Mouse (Mus musculus) hindbrain, embryonic 15.5 days (tissue): ENCODE measurements around the gene Cit. TPM values are rescaled to one million over a fixed set of nuclear protein-coding genes. Genes with fewer than 3 reads are reported as not detected.
A peak's percentile ranks its signal among the peaks of the same experiment; 100 is the strongest.

ENCODE experiments used
- ATAC-seq: fragments of 200-750 bp; cut with Nextera tagmentation; 2 replicates; pipeline ENCODE4 v1.8.0; 2017; ENCODE audit warnings: low read depth, moderate number of reproducible peaks, moderate TSS enrichment; ENCODE audit not compliant: low FRiP score
- H3K27ac ChIP-seq: fragments of 300-500 bp; sonication (generic); replicated peaks from 2 replicates; pipeline ENCODE4 v1.5.1; 2015; ENCODE audit warnings: mild to moderate bottlenecking, inconsistent platforms
- H3K27me3 ChIP-seq: fragments of 300-500 bp; sonication (generic); 2 replicates; pipeline ENCODE4 v1.6.1; 2015; ENCODE audit warnings: control low read depth, inconsistent platforms
- H3K36me3 ChIP-seq: fragments of 300-500 bp; sonication (generic); 2 replicates; pipeline ENCODE4 v1.6.1; 2015; ENCODE audit warnings: control low read depth, inconsistent platforms
- H3K4me1 ChIP-seq: fragments of 300-500 bp; sonication (generic); replicated peaks from 2 replicates; pipeline ENCODE4 v1.6.1; 2015; ENCODE audit warnings: control low read depth, inconsistent platforms
- H3K4me2 ChIP-seq: fragments of 300-500 bp; sonication (generic); 2 replicates; pipeline ENCODE4 v1.6.1; 2015; ENCODE audit warnings: moderate library complexity, mild to moderate bottlenecking, inconsistent platforms
- H3K4me3 ChIP-seq: fragments of 300-500 bp; sonication (generic); 2 replicates; pipeline ENCODE4 v1.5.1; 2015; ENCODE audit warnings: mild to moderate bottlenecking, inconsistent platforms
- H3K9ac ChIP-seq: fragments of 300-500 bp; sonication (generic); 2 replicates; pipeline ENCODE4 v1.6.1; 2015; ENCODE audit warnings: inconsistent platforms
- H3K9me3 ChIP-seq: fragments of 300-500 bp; sonication (generic); 2 replicates; pipeline ENCODE4 v1.6.1; 2016; ENCODE audit warnings: control low read depth, inconsistent platforms
- WGBS: fragments of 180-500 bp; shearing (Covaris S2); methylation state at CpG from one replicate; pipeline ENCODE4 v1.1.7; 2015; 5-methylcytosine and 5-hydroxymethylcytosine counted together
- polyA plus RNA-seq: library from polyadenylated mRNA; unstranded; fragments of >200 nt; fragmentation: Nextera tagmentation; extraction: Ambion mirVana; gene quantifications from 2 replicates; pipeline ENCODE4 v1.2.1, GENCODE M21; 2015

Gene Cit
- polyA plus RNA-seq, 1 experiment from 2014 or later, result 30.2 TPM

GRCm38 (mm10) chr5:115884429-115884828 is 39.4 kb downstream of the Cit start:
- no peaks in the 10 kb centered on the region for H3K9me3 ChIP-seq
- no peak overlapping the region for H3K9ac ChIP-seq
- H3K27ac ChIP-seq, result no peak overlapping the region
- no peaks in the 10 kb centered on the region for H3K27me3 ChIP-seq
- no peak overlapping the region for H3K4me3 ChIP-seq
- no peak overlapping the region for H3K4me2 ChIP-seq
- no peak for ATAC-seq
- 93% methylated on average over 9 of the region's 9 CpGs for WGBS
- no peaks in the 10 kb centered on the region for H3K4me1 ChIP-seq
- H3K36me3 ChIP-seq, result no peaks in the 10 kb centered on the region

GRCm38 (mm10) chr5:115893772-115894171 is 48.7 kb downstream of the Cit start:
- H3K4me3 ChIP-seq, result no peak overlapping the region
- WGBS, result 65% methylated on average over 5 of the region's 5 CpGs
- H3K4me2 ChIP-seq, result no peak overlapping the region
- no peaks in the 10 kb centered on the region for H3K27me3 ChIP-seq
- peaks cover 5% of the 10 kb centered on the region for H3K4me1 ChIP-seq
- ATAC-seq, result no peak; the same call in 1 of the 2 replicates
- no peaks in the 10 kb centered on the region for H3K9me3 ChIP-seq
- H3K27ac ChIP-seq, result no peak overlapping the region; the same call in 1 of the 2 replicates
- H3K36me3 ChIP-seq, result no peaks in the 10 kb centered on the region
- no peak overlapping the region for H3K9ac ChIP-seq

GRCm38 (mm10) chr5:115897036-115897435 is 52.0 kb downstream of the Cit start:
- no peak for ATAC-seq
- H3K27ac ChIP-seq, result no peak overlapping the region
- H3K4me1 ChIP-seq, result peaks cover 5% of the 10 kb centered on the region
- H3K36me3 ChIP-seq, result no peaks in the 10 kb centered on the region
- H3K9me3 ChIP-seq, result no peaks in the 10 kb centered on the region
- H3K4me2 ChIP-seq, result no peak overlapping the region
- H3K27me3 ChIP-seq, result no peaks in the 10 kb centered on the region
- whole genome bisulfite sequencing, result 65% methylated on average over 9 of the region's 9 CpGs
- no peak overlapping the region for H3K4me3 ChIP-seq
- H3K9ac ChIP-seq, result no peak overlapping the region

- Histone ChIP-seq H3K4me3 (peak overlapping the region; percentile 45), H3K27me3 (no peaks in the 10 kb centered on the region), H3K9me3 (no peaks in the 10 kb centered on the region), H3K9ac (peak overlapping the region; percentile 40), H3K36me3 (no peaks in the 10 kb centered on the region), H3K4me1 (peaks cover 46% of the 10 kb centered on the region), H3K27ac (peak overlapping the region; percentile 80), H3K4me2 (peak overlapping the region; percentile 68)
- 3% methylated on average over 38 of the region's 38 CpGs for WGBS
- peak; percentile 79 for ATAC-seq
Observed at GRCm38 (mm10) chr5:115907037-115908009, 62.2 kb downstream of the Cit start.

DNA sequence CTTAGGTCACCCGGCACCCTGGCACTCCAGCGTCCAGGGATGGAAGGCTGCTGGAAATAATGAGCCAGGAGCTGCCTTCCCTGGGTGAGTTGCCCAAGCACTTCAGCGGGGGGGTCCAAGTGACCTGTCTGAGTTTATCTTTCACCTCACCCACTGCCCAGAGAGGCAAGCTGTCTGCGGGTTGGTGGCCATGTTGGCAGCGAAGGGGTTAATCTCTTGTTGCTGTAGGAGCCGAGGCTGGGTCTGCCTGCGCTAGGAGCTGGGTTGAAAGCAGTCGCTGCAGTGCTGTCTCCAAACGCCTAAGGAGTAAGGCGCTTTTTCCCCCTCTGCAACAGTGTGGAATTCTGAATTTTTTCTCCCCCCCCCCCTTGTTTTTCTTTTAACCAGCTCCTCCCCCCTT is 63.2 kb downstream of the Cit start:
- H3K9me3 ChIP-seq, result no peaks in the 10 kb centered on the region
- no peaks in the 10 kb centered on the region for H3K36me3 ChIP-seq
- peaks cover 46% of the 10 kb centered on the region for H3K4me1 ChIP-seq
- ATAC-seq, result peak; percentile 68
- H3K4me3 ChIP-seq, result peak overlapping the region; percentile 45
- H3K9ac ChIP-seq, result peak overlapping the region; percentile 40
- 13% methylated on average over 10 of the region's 10 CpGs for WGBS
- no peaks in the 10 kb centered on the region for H3K27me3 ChIP-seq
- H3K4me2 ChIP-seq, result peak overlapping the region; percentile 68
- peak overlapping the region; percentile 80 for H3K27ac ChIP-seq

DNA sequence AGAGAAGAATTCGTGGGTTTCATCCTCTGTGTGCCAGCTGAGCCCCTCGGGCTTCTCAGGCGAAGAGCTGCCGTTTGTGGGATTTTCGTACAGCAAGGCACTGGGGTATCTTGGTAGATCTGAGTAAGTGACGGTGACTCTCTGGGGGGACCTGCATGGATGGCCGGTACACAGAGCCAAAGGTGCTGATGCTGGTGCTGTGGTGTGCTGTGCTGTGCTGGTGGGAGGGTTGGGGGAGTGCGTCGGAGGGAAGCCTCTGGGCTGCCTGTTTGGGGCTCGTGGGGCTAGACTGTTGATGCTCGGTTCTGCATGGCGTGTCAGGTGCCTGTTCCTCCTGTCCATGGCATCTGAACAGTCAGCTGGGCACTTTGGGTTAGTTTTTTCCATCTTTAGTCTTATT is 63.6 kb downstream of the Cit start:
- no peaks in the 10 kb centered on the region for H3K36me3 ChIP-seq
- H3K27ac ChIP-seq, result peak overlapping the region; percentile 80
- H3K9me3 ChIP-seq, result no peaks in the 10 kb centered on the region
- H3K4me2 ChIP-seq, result peak overlapping the region; percentile 68
- no peaks in the 10 kb centered on the region for H3K27me3 ChIP-seq
- WGBS, result 35% methylated on average over 12 of the region's 12 CpGs
- peaks cover 46% of the 10 kb centered on the region for H3K4me1 ChIP-seq
- ATAC-seq, result peak; percentile 32; the same call in 1 of the 2 replicates
- peak overlapping the region; percentile 45 for H3K4me3 ChIP-seq
- H3K9ac ChIP-seq, result peak overlapping the region; percentile 40

DNA sequence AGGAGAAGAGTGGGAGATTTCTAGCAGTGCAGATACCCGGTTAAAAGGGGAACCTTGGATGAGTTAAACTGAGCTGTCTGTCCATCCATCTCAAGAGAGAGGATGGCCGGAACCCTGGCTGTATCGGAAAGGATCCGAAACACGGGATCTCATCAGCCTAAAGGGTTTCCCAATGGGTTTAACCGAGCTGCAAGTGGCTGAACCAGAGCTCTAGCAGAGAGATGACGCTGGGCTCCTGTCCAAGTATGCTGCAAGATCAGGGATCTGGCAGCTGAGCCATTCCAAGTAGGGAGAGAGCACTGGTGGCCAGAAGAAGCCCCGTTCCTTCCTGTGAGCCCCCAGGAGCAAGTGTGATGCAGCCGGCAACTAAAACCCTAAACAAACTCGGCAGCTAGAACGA is 64.0 kb downstream of the Cit start:
- peak overlapping the region; percentile 68 for H3K4me2 ChIP-seq
- peaks cover 46% of the 10 kb centered on the region for H3K4me1 ChIP-seq
- no peaks in the 10 kb centered on the region for H3K36me3 ChIP-seq
- ATAC-seq, result no peak
- peak overlapping the region; percentile 40 for H3K9ac ChIP-seq
- WGBS, result 44% methylated on average over 11 of the region's 11 CpGs
- H3K4me3 ChIP-seq, result peak overlapping the region; percentile 45
- H3K9me3 ChIP-seq, result no peaks in the 10 kb centered on the region
- H3K27ac ChIP-seq, result peak overlapping the region; percentile 80; the same call in 1 of the 2 replicates
- H3K27me3 ChIP-seq, result no peaks in the 10 kb centered on the region

DNA sequence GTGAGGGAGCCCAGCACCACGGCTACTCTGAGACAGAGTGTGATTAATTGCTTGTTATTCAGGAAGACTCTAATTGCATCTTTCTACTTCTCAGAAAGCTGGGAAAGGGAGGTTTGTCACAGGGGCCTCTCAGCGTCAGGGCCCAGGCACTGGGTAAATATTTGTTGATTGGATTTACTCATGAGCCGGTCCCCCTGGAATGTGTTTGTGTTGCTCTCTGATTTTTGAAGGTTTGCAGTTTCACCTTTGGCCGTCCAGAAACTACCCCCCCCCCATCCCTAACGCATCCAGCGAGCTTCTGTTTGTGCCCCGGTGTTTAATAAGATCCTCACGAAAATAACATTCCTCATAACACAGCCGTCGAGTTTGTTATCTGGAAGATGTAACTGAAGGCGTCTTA is 65.4 kb downstream of the Cit start:
- H3K4me3 ChIP-seq, result peak overlapping the region; percentile 45; the same call in 1 of the 2 replicates
- H3K9ac ChIP-seq, result peak overlapping the region; percentile 40; the same call in 1 of the 2 replicates
- ATAC-seq, result no peak
- H3K27me3 ChIP-seq, result no peaks in the 10 kb centered on the region
- no peaks in the 10 kb centered on the region for H3K9me3 ChIP-seq
- peaks cover 46% of the 10 kb centered on the region for H3K4me1 ChIP-seq
- peak overlapping the region; percentile 68 for H3K4me2 ChIP-seq
- no peak overlapping the region for H3K27ac ChIP-seq
- no peaks in the 10 kb centered on the region for H3K36me3 ChIP-seq
- 68% methylated on average over 11 of the region's 11 CpGs for WGBS

DNA sequence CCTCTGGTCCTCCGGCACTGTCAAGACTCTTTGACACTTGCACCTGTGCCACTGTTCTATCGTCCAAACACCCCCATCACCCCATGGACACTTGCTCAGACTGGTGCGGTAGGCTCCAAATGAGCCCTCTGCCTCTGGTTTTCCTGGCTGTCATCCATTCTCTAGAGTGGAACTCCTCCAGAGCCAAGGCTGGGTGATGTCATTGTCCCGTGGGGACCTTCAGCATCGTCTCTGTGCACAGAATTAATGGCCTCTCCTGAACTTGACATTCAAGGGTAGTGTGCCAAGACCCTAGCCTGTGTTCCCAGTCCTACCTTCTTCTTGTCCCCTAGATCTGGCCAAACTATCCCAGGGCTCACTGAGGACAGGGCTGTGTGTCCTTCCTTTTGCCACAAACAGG is 70.4 kb downstream of the Cit start:
- H3K36me3 ChIP-seq, result no peaks in the 10 kb centered on the region
- 77% methylated on average over 5 of the region's 5 CpGs for WGBS
- H3K4me3 ChIP-seq, result no peak overlapping the region
- H3K4me1 ChIP-seq, result 0 out of 2 replicates have a peak, but pooled peaks cover 6% of the 10 kb centered on the region
- H3K27ac ChIP-seq, result no peak overlapping the region
- H3K4me2 ChIP-seq, result no peak overlapping the region
- ATAC-seq, result no peak
- H3K27me3 ChIP-seq, result no peaks in the 10 kb centered on the region
- no peaks in the 10 kb centered on the region for H3K9me3 ChIP-seq
- no peak overlapping the region for H3K9ac ChIP-seq

GRCm38 (mm10) chr5:115917960-115918359 is 72.9 kb downstream of the Cit start:
- no peak overlapping the region for H3K4me2 ChIP-seq
- WGBS, result 95% methylated on average over 4 of the region's 4 CpGs
- H3K36me3 ChIP-seq, result no peaks in the 10 kb centered on the region
- no peaks in the 10 kb centered on the region for H3K27me3 ChIP-seq
- ATAC-seq, result no peak
- H3K9ac ChIP-seq, result no peak overlapping the region
- H3K9me3 ChIP-seq, result no peaks in the 10 kb centered on the region
- H3K27ac ChIP-seq, result no peak overlapping the region
- H3K4me1 ChIP-seq, result no peaks in the 10 kb centered on the region
- H3K4me3 ChIP-seq, result no peak overlapping the region

GRCm38 (mm10) chr5:115918597-115919351 is 73.7 kb downstream of the Cit start:
- Histone ChIP-seq H3K36me3 (no peaks in the 10 kb centered on the region), H3K9me3 (no peaks in the 10 kb centered on the region), H3K9ac (no peak overlapping the region), H3K4me2 (no peak overlapping the region), H3K27ac (no peak overlapping the region), H3K4me1 (no peaks in the 10 kb centered on the region), H3K4me3 (no peak overlapping the region), H3K27me3 (no peaks in the 10 kb centered on the region)
- no peak for ATAC-seq
- WGBS, result 80% methylated on average over 23 of the region's 23 CpGs

DNA sequence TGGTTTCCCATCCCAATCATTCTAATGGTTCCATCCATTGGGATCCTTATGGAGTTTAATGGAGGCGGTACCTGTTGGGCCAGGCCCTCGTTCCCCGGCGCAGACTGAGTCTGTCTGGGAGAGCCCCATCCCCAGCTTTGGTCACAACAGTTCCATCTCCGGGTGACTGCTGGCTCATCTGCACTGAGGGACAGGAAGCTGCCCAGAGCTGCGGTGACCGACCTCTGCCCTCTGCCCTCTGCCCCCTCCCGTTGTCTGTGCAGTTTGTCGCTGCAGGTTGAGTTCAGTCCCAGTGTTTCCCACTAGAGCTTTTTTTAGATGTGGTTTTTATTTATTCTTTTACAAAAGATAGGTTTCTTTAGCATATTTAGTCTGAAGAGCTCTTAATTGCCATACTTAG is 76.9 kb downstream of the Cit start:
- H3K4me2 ChIP-seq, result no peak overlapping the region
- H3K27ac ChIP-seq, result no peak overlapping the region
- H3K36me3 ChIP-seq, result no peaks in the 10 kb centered on the region
- H3K4me1 ChIP-seq, result no peaks in the 10 kb centered on the region
- H3K9ac ChIP-seq, result no peak overlapping the region
- WGBS, result 52% methylated on average over 9 of the region's 9 CpGs
- ATAC-seq, result no peak
- H3K4me3 ChIP-seq, result no peak overlapping the region
- H3K9me3 ChIP-seq, result no peaks in the 10 kb centered on the region
- no peaks in the 10 kb centered on the region for H3K27me3 ChIP-seq
